Mouse (Mus musculus) mouse embryonic stem cell (cell line): ENCODE measurements at regions not wholly inside any gene's neighbourhood (a gene's known extent, or its start where the extent isn't known, plus 50 kb on each side); places are given as distances from the start of the nearest gene placed in this dataset.

Experiments used
- in situ Hi-C, 2 experiments: fragments of 300-500 bp; cut with MboI; formaldehyde crosslinking; loops; 1 replicate in 1 of 2; 3 replicates in 1 of 2; pipeline ENCODE4 v1.14.3; 2019 to 2020; ENCODE audit warnings: low sequenced_read_pairs in 2 of 2, low pct_unique_long_range_greater_than_20kb in 1 of 2, mixed read lengths in 1 of 2; ENCODE audit not compliant: unreplicated experiment in 1 of 2

- in situ Hi-C loops, result no loop called here
Observed at GRCm38 (mm10) chr8:35933186-35934114, 167.9 kb downstream of the Gm19410 start.

DNA sequence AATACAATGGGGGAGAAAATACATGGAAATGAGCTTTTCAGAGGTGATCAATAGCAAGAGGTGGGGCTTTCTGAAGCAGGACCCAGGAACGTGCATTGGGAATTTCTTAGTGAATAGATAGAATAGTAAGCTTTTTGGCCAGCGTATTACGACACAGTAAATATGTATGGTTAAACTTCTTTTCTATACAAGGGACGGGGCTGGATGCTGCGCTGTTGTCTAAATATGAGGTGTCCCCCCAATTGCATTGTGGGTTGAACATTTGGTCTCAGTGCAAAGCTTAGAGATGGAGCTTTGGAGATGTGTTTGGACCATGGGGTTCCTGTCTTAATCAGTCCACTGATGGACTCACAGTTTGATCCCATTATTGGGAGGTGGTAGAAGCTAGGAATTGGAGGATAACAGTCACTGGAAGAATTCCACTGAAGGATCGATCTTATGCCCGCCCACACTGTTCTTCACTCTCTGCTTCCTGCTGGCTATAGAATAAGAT, 168.6 kb downstream of the Gm19410 start:
- in situ Hi-C loops, result no loop called here

DNA sequence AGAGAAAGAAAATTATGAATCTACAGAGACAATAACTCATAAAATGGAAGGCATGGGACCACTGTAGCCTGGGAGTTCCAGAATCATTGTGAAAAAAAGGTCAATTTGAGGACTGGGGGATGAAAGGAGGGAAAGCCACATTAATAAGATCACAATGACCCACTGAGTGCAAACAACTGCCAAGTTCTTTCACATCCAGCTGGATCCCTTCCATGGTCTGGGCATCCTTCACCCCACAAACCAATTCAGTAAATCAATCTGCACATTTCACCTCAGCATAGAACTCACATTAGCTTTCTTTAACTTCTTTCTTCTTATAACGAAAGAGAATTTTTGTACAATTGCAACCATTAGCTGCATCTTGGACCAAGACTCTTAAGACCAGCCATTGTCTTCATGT, 169.4 kb downstream of the Gm19410 start:
- in situ Hi-C loops, result no loop called here

DNA sequence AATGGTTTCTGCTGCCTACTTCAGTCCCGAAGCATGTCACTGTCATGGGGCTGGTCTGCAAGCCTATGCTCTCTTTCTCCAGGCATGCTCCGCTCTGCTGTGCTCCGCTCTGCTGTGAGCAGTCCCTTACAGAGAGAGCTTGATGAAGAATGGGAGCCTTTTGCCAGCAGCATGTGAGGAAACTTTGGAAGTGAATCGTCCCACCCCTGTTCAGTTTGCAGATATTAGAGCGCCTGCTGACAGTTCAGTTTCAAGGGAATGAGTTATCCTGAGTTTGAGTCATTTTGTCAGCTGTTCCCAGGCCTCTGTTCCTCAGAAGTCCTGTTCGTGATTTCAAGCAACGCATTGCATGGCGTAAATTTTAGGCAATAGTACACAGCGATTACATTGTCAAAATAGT, 173.6 kb downstream of the Gm19410 start:
- in situ Hi-C loops, result no loop called here

DNA sequence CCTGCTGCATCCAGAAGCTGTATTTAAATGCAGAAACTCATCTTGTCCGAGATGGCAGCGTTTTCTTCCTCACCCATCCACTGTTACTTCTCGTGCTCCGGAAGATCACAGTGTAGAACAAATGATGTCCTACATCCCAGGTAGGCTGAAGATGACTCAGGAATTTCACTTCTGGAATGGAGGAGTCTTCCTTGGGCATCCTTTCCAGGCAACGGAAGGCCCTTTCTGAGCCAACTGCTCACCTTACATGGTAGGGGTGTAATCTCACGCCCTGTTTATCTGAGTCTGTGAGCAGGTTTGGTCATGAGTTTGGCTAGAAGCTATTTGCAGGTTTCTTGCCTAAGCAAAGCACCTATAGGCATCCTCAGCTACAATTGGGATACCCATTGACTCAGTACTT, 176.9 kb downstream of the Gm19410 start:
- in situ Hi-C loops, result no loop called here

- in situ Hi-C loops, result no loop called here
Observed at GRCm38 (mm10) chr8:35943686-35944085, 178.1 kb downstream of the Gm19410 start.

DNA sequence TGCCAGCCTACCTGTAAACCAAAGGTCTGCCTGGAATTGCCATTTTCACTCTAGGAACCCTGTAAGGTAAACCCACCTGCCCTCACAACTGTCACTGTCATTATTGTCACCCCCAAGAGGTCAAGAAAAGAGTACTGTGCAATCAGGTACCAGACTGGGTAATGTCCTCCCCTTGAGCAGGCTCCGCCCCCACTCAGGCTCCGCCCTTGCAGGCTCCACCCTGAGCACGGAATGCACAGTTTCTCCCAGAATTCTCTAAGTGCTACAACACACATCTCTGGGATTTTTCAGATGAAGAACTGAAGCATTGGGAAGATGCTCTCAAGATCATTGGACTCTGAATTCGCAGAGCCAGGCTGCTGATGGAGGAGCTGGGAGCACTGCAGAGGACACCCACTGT, 178.9 kb downstream of the Gm19410 start:
- in situ Hi-C loops, result no loop called here

DNA sequence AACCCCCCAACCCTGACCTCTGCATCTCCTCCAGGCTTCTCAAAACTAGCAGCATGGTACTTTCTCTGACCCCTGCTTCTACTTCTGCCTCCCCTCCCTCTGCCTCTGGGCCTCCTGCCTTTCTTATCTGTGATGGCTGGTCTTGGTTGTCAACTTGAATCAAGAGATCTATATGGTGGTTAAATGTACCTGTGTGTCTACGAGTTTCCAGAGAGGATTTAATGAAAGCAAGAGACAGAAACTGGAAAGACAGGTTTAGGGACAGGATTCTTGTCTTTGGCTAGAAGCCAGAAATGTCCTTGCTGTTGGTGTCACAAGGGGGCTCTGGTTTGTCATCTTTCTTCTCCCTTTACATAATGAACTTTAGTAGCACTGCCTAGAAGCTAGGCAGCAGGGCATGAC, 180.9 kb downstream of the Gm19410 start:
- in situ Hi-C loops, result no loop called here

GRCm38 (mm10) chr8:35948146-35948545, 182.6 kb downstream of the Gm19410 start:
- in situ Hi-C loops, result no loop called here

DNA sequence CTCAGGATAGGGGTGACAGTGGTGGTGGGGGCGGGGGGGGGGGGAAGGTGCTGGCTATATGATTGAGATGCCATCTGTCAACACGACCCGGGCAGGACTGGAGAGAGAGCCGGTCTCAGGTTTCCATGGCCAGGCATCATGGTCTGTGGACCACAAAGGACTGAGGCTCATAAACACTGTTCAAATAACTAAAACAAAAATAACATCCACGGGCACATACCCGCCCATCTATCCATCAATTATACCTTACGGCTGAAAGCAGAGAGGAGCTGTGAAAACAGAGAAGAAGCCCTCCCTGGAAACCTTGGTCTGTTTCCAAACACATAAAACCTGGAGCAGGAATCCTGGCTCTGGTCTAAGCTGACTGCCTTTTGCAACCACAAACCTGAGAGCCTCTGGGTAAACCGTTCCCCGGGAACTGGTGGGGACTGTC, 183.2 kb downstream of the Gm19410 start:
- in situ Hi-C loops, result no loop called here

DNA sequence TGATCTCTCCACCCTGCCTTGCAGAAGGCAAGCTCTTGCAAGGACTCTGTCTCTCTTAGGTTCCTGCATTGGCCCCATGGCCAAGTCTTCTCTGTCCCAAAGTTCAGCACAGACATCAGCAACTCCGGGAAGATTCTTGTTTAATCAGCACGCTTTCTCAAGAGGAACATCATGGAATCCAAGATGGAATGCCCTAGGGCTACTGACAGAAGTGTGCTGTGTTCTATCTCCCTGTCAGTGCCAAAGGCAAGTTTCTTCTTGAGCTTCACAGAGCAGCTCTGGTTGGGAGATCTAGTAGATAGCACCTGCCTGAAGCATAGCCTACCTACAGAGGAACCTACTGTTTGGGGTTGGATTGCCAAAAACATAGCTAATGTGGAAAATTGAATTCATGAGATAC, 189.9 kb downstream of the Gm19410 start:
- in situ Hi-C loops, result no loop called here

GRCm38 (mm10) chr8:35956319-35956718, 190.7 kb downstream of the Gm19410 start:
- in situ Hi-C loops, result no loop called here

DNA sequence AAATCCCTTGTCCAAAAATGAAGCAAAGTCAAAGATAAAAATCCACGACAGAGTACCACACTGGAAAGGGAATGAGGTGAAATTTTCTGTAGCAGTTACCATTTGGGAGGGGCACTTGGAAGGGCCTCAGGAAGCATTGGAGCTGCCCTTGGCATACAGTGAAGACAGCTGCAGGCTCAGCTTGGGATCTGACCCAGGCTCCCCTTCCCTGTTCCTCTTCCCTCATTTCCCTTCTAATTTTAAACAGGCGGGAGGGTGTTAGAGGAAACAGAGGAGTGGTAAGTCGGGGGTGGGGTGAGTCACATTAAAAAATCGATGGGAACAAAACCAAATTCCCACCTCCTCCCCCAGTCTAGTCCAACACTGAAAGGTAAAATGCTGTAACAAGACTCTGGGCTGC, 193.6 kb downstream of the Gm19410 start:
- in situ Hi-C loops, result no loop called here

DNA sequence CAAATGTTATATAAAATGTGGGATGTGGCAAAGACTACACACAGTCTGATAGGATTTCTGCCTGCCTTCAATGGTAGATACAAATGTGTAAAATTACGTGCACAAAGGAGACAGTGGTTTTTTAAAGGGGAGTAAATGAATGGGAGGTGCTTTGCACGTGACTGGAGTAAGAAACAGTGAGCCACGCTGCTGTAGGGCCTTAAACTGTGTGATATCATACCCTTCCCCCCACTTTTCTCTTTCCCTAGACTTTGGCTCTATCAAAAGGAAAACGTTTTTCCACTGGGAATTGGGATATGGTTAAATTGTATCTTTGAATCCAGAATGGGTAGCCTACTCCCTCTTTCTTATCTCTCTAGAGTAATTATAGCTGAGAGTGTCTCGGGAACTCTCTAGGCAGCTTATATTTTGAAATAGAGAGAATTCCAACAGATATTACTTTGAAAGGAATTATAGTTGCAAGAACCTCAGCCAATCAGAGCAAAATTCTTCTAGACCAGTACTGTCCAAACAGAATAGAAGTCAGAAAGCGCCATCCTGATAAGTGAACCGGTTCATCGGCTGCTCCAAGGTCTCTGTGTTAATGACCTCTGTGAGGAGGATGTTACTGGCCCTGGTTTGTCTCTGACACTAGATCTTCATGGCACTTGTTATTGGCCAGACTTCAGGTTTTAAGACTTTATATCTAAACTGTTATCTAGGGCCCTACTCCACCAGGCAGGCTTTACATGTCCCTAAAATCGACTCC, 195.5 kb downstream of the Gm19410 start:
- in situ Hi-C loops, result no loop called here

DNA sequence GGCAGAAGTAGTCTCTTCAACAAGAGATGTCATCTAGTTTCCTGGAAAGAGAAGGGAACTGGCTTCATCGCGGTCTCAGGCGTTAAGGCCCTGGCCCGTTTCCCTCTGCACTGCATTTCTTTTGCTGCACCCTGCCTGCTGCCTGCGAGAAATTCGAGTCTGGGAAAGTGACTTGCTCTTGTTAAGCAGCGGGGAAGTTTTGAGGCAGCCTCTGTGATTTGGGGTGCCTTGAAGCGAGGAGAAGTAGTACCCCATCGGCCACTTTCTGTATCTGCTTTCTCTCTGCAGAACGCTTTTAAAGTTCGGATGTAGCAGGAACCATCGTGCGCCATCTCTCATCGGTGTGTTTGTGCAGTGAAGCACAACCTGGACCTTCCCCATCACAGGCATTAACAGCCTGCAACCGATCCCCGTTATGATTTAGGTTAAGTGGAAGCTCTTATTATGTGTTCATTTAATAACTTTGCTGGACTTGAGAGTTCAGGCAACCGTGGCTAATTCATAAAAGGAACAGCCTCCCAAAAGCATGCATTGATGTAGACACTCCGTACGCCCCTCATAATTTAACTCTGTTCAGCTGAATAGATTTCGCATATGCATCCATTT, 196.1 kb downstream of the Gm19410 start:
- in situ Hi-C loops, result no loop called here

GRCm38 (mm10) chr8:35964932-35965331, 199.3 kb downstream of the Gm19410 start:
- in situ Hi-C loops, result no loop called here

GRCm38 (mm10) chr8:35968341-35968740, 202.8 kb downstream of the Gm19410 start:
- in situ Hi-C loops, result no loop called here

DNA sequence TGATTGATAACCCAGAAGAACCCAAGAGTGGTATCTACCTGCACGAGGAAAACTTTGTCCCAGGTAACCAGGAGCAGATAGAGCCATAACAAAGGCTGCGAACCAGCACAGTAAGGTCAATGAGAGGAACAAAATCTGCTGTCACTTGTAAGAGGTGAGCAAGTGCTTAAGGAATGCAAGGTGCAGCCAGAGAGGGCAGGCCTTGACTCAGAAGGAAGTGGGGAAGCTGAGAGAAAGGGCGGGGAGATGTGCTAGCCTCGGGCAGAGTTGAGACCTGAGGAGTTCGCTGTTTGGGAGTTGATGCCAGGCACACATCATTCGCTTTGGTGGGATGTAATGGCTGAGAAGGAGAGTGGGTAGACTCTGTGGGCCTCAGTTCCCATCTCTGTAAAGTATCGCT, 205.5 kb downstream of the Gm19410 start:
- in situ Hi-C loops, result no loop called here

GRCm38 (mm10) chr8:35974323-35975029, 208.9 kb downstream of the Gm19410 start:
- in situ Hi-C loops, result no loop called here
